Mouse (Mus musculus): ENCODE measurements around the gene Tmem201. TPM values are rescaled to one million over a fixed set of nuclear protein-coding genes. Genes with fewer than 3 reads are reported as not detected.
A peak's percentile ranks its signal among the peaks of the same experiment; 100 is the strongest.

Gene Tmem201
- polyA plus RNA-seq, 1 experiment, result 34.0 TPM

GRCm38 (mm10) chr4:149734730-149735475, 2.9 kb downstream of the Tmem201 start:
- TF ChIP-seq POLR2A (IDR thresholded peaks at IDR 0.05; ENCODE audit: borderline replicate concordance, extremely low read depth, low read depth, low read length) (no peak), CTCF (IDR thresholded peaks at IDR 0.05; ENCODE audit: insufficient read depth, low read length) (no peak)
- Histone ChIP-seq H3K4me3 (replicated peaks; ENCODE audit: extremely low read depth, low read depth, low read length) (no peak overlapping the region), H3K4me1 (ENCODE audit: control insufficient read depth, insufficient read depth, low read length) (peaks cover 11% of the 10 kb centered on the region)
- no peak for DNase-seq
- WGBS, result 71% methylated on average over 10 of the region's 10 CpGs

- H3K4me3 ChIP-seq (replicated peaks; ENCODE audit: extremely low read depth, low read depth, low read length), result no peak overlapping the region
- TF ChIP-seq POLR2A (IDR thresholded peaks at IDR 0.05; ENCODE audit: borderline replicate concordance, extremely low read depth, low read depth, low read length), result no peak
- TF ChIP-seq CTCF (IDR thresholded peaks at IDR 0.05; ENCODE audit: insufficient read depth, low read length), result no peak
- no peak for DNase-seq
- peaks cover 11% of the 10 kb centered on the region for H3K4me1 ChIP-seq (ENCODE audit: control insufficient read depth, insufficient read depth, low read length)
- WGBS, result 77% methylated on average over 6 of the region's 6 CpGs
These were observed 3.6 kb downstream of the Tmem201 start for GRCm38 (mm10) chr4:149734246-149734645.

- DNase-seq, result no peak
- peaks cover 11% of the 10 kb centered on the region for H3K4me1 ChIP-seq (ENCODE audit: control insufficient read depth, insufficient read depth, low read length)
- TF ChIP-seq POLR2A (IDR thresholded peaks at IDR 0.05; ENCODE audit: borderline replicate concordance, extremely low read depth, low read depth, low read length) (no peak), CTCF (IDR thresholded peaks at IDR 0.05; ENCODE audit: insufficient read depth, low read length) (no peak)
- WGBS, result 61% methylated on average over 6 of the region's 6 CpGs
- H3K4me3 ChIP-seq (replicated peaks; ENCODE audit: extremely low read depth, low read depth, low read length), result no peak overlapping the region
These were observed 4.1 kb downstream of the Tmem201 start for GRCm38 (mm10) chr4:149733748-149734147.

DNA sequence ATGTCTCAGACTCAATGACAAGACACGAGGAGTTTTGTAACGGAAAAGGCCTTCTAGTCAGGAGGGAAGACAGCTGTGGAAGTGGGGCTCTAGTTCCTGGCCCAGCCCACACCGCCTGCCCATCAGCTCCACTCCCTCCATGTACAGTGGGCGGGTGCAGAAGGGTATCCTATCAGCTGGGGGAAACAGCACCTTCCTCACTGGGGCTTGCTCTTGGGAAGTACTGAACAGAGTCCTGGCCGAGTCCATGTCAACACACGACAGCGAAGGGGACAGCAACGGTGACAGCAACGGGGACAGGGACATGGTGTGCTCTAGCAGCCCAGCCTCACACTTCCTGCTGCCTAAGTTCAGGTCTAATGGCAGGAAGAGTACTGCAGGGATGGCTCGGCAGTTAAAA, 5.0 kb downstream of the Tmem201 start:
- 39% methylated on average over 10 of the region's 10 CpGs for WGBS
- Histone ChIP-seq H3K4me1 (ENCODE audit: control insufficient read depth, insufficient read depth, low read length) (peaks cover 11% of the 10 kb centered on the region), H3K4me3 (replicated peaks; ENCODE audit: extremely low read depth, low read depth, low read length) (no peak overlapping the region)
- TF ChIP-seq POLR2A (IDR thresholded peaks at IDR 0.05; ENCODE audit: borderline replicate concordance, extremely low read depth, low read depth, low read length) (no peak), CTCF (IDR thresholded peaks at IDR 0.05; ENCODE audit: insufficient read depth, low read length) (no peak)
- DNase-seq, result no peak

- DNase-seq, result no peak
- Histone ChIP-seq H3K4me3 (replicated peaks; ENCODE audit: extremely low read depth, low read depth, low read length) (no peak overlapping the region), H3K4me1 (ENCODE audit: control insufficient read depth, insufficient read depth, low read length) (peaks cover 10% of the 10 kb centered on the region)
- TF ChIP-seq POLR2A (IDR thresholded peaks at IDR 0.05; ENCODE audit: borderline replicate concordance, extremely low read depth, low read depth, low read length) (no peak), CTCF (IDR thresholded peaks at IDR 0.05; ENCODE audit: insufficient read depth, low read length) (no peak)
- WGBS, result 75% methylated on average over 3 of the region's 3 CpGs
These were observed 5.5 kb downstream of the Tmem201 start for GRCm38 (mm10) chr4:149732313-149732712.

DNA sequence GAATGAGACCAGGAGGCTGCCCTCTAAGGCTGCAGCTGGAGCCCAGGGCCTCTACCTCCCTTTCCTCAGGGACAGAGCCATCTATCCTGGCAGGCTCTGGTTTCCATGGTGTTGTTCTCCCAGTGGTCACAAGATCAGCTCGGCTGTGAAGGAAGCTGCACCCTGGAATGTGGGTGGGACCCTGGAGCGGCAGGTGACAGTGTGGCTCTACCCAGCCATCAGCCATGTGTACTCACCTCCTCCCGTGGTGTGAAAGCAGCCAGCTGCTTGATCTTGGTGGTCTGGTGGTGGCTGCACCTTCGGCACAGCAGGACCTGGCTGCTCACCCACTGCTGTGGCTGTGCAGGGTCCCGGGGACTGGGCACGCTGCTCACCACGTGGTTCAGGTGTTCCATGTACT, 7.0 kb downstream of the Tmem201 start:
- Histone ChIP-seq H3K4me3 (replicated peaks; ENCODE audit: extremely low read depth, low read depth, low read length) (no peak overlapping the region), H3K4me1 (ENCODE audit: control insufficient read depth, insufficient read depth, low read length) (no peaks in the 10 kb centered on the region; the same call in 1 of the 2 replicates)
- TF ChIP-seq POLR2A (IDR thresholded peaks at IDR 0.05; ENCODE audit: borderline replicate concordance, extremely low read depth, low read depth, low read length) (no peak), CTCF (IDR thresholded peaks at IDR 0.05; ENCODE audit: insufficient read depth, low read length) (no peak)
- DNase-seq, result no peak
- 47% methylated on average over 7 of the region's 7 CpGs for WGBS

DNA sequence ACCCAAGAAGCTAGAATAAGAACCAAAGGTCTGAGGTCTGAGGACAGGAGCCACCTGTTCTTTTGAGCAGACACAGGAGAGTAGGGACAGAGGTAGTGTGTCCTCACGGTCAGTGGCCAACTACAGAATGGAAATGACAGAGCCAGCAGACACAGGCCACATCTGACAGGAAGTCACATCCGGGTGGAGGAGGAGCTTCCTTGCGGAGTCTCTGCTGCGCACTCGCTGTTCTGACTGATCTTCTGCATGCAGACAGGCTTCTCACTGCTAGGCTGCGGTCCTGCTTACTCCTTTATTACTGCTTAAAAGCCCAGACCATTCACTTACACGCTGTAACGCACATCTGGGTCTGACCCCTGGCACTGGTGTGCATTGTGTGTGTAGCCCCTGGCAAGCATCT, 9.0 kb downstream of the Tmem201 start:
- TF ChIP-seq POLR2A (IDR thresholded peaks at IDR 0.05; ENCODE audit: borderline replicate concordance, extremely low read depth, low read depth, low read length), result peak; percentile 52; the same call in 1 of the 2 replicates
- no peak for TF ChIP-seq CTCF (IDR thresholded peaks at IDR 0.05; ENCODE audit: insufficient read depth, low read length)
- H3K4me3 ChIP-seq (replicated peaks; ENCODE audit: extremely low read depth, low read depth, low read length), result peak overlapping the region; percentile 37
- DNase-seq, result no peak
- H3K4me1 ChIP-seq (ENCODE audit: control insufficient read depth, insufficient read depth, low read length), result no peaks in the 10 kb centered on the region
- WGBS, result 51% methylated on average over 8 of the region's 8 CpGs

DNA sequence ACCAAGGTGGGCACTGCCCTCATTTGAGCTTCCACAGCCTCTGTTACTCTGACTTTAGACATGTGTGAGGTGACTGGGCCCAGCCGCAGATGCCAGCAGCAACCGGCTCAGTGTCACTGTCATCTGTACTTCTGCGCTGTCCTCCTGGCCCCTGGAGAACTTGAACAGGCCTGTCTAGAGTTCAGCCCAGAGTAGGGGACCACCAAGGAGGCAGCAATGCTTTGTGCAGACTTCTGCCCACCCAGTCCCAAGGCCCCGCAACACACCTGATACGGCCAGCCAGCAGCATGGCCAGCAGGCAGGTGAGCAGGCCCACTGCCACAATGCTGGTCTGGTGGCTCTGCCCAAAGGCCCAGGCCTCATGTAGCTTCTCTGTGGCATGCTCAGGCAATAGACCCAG, 10.2 kb downstream of the Tmem201 start:
- TF ChIP-seq POLR2A (IDR thresholded peaks at IDR 0.05; ENCODE audit: borderline replicate concordance, extremely low read depth, low read depth, low read length), result no peak
- WGBS, result 96% methylated on average over 5 of the region's 5 CpGs
- Histone ChIP-seq H3K4me1 (ENCODE audit: control insufficient read depth, insufficient read depth, low read length) (no peaks in the 10 kb centered on the region), H3K4me3 (replicated peaks; ENCODE audit: extremely low read depth, low read depth, low read length) (no peak overlapping the region)
- DNase-seq, result no peak

DNA sequence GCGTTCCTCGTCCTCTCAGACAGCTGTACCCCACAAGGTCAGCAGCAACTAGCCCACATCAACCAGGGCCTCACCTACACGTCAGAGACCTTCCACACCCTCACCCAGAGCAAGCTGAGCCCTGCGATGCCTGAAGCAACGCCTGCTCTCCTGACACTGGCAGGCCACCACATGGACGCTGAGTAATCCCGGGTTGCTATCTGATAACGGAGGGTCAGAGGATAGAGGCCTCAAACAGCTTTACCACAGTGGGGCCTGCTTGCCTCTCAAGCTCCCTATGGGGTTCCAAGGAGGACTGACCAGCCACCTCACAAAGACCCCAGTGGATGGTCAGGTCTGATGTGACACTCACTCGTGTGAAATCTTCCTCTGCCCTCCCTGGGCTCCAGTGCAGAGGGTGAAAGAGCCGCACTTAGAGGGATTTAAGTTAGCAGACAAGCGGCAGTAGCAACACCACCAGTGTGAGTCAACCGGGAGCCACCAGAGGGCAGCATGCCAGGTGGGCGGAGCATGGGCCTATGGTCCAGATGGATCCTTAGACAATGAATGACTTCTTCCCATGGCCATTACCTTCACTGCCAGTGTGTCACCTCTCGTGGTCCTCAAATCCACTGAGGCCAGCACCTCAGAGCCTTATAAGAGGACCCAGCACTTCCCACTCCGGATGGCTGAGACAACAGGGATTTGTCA, 12.0 kb downstream of the Tmem201 start:
- peak; percentile 66 for TF ChIP-seq CTCF (IDR thresholded peaks at IDR 0.05; ENCODE audit: insufficient read depth, low read length)
- TF ChIP-seq POLR2A (IDR thresholded peaks at IDR 0.05; ENCODE audit: borderline replicate concordance, extremely low read depth, low read depth, low read length), result no peak
- peak; percentile 69 for DNase-seq
- H3K4me3 ChIP-seq (replicated peaks; ENCODE audit: extremely low read depth, low read depth, low read length), result no peak overlapping the region
- no peaks in the 10 kb centered on the region for H3K4me1 ChIP-seq (ENCODE audit: control insufficient read depth, insufficient read depth, low read length)
- 61% methylated on average over 15 of the region's 15 CpGs for WGBS

All from lung, adult 2 months (tissue).